Mouse (Mus musculus) ES-E14 (cell line): ENCODE data around the gene Olfr115. TPM values are rescaled to one million over a fixed set of nuclear protein-coding genes. Genes with fewer than 3 reads are reported as not detected.

Source experiments
- DNase-seq: peaks from one replicate; pipeline ENCODE4 v3.0.0-alpha.2; 2013; ENCODE audit warnings: low read depth, low spot score
- H3K27ac ChIP-seq: 2 replicates; pipeline ENCODE4 v1.5.1; 2012; ENCODE audit warnings: low read depth, mild to moderate bottlenecking, low read length, moderate library complexity, mixed read lengths; ENCODE audit not compliant: poor library complexity, insufficient read depth, severe bottlenecking
- H3K36me3 ChIP-seq: 2 replicates; pipeline ENCODE4 v1.6.1; 2012; ENCODE audit warnings: mild to moderate bottlenecking, low read length, moderate library complexity, mixed read lengths; ENCODE audit not compliant: control insufficient read depth, poor library complexity, insufficient read depth, severe bottlenecking
- H3K4me1 ChIP-seq, 2 experiments: fragments of 150-350 bp in 1 of 2; sonication (generic) in 1 of 2; 2 replicates each; pipeline ENCODE4 v1.6.1; 2012; ENCODE audit warnings: low read length in 2 of 2, mild to moderate bottlenecking in 1 of 2, mixed read lengths in 1 of 2; ENCODE audit not compliant: control insufficient read depth in 2 of 2, insufficient read depth in 2 of 2, poor library complexity in 1 of 2
- H3K4me3 ChIP-seq, 2 experiments: fragments of 150-350 bp in 1 of 2; sonication (generic) in 1 of 2; 2 replicates each; pipeline ENCODE4 v1.5.1; 2012; ENCODE audit warnings: low read length in 2 of 2, low read depth in 1 of 2, mild to moderate bottlenecking in 1 of 2, mixed read lengths in 1 of 2; ENCODE audit not compliant: insufficient read depth in 1 of 2, poor library complexity in 1 of 2, severe bottlenecking in 1 of 2
- H3K9ac ChIP-seq: 2 replicates; pipeline ENCODE4 v1.6.1; 2012; ENCODE audit warnings: low read depth, mild to moderate bottlenecking, low read length, mixed read lengths; ENCODE audit not compliant: poor library complexity, insufficient read depth, severe bottlenecking
- H3K9me3 ChIP-seq: fragments of 150-350 bp; sonication (generic); 2 replicates; pipeline ENCODE4 v1.6.1; 2012; ENCODE audit warnings: low read depth, mild to moderate bottlenecking, low read length; ENCODE audit not compliant: control insufficient read depth, insufficient read depth
- CHD2 ChIP-seq: IDR thresholded peaks from 2 replicates; pipeline ENCODE4 v1.6.1; 2014; ENCODE audit warnings: mild to moderate bottlenecking, low read depth, low read length, inconsistent platforms
- HCFC1 ChIP-seq: IDR thresholded peaks from 2 replicates; pipeline ENCODE4 v1.6.1; 2012; ENCODE audit warnings: low read length, inconsistent platforms, borderline replicate concordance; ENCODE audit not compliant: insufficient read depth
- MAFK ChIP-seq: IDR thresholded peaks from 2 replicates; pipeline ENCODE4 v1.6.1; 2014; ENCODE audit warnings: mild to moderate bottlenecking, low read depth, low read length, inconsistent platforms; ENCODE audit not compliant: insufficient read depth
- ZC3H11A ChIP-seq: IDR thresholded peaks from 2 replicates; pipeline ENCODE4 v1.6.1; 2012; ENCODE audit warnings: low read depth, mild to moderate bottlenecking, inconsistent platforms, low read length, borderline replicate concordance
- ZNF384 ChIP-seq: IDR thresholded peaks from 2 replicates; pipeline ENCODE4 v1.6.1; 2012; ENCODE audit warnings: low read depth, low read length, inconsistent platforms
- in situ Hi-C, 2 experiments: fragments of 600-800 bp; cut with MboI; formaldehyde crosslinking; loops; one replicate each; pipeline ENCODE4 v1.15.1; 2025; ENCODE audit warnings: low sequenced_read_pairs in 2 of 2, inconsistent platforms in 1 of 2; ENCODE audit not compliant: unreplicated experiment in 2 of 2
- total RNA-seq: library from RNA; depleted of rRNA; stranded (reverse); fragments of 300-350 nt; gene quantifications from 2 replicates; pipeline ENCODE4 v1.2.3, GENCODE M21; 2012; rRNA removed

The Olfr115 gene
- total RNA-seq, 1 experiment: not detected

DNA sequence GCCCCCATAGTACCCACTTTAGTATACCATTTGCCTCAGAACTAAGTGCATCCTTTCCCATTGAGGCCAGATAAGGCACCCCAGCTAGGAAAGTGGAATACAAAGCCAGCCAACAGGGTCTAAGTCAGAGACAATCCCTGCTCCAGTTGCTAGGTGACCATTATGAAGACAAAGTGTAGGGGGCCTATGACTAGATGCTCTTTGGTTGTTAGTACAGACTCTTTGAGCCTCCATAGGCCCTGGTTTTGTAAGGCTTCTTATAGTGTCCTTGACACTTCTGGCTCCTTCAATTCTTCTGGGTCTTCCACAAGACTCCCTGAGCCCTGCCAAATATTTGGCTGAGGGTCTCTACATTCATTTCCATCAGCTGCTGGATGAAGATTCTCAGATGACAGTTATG is 57.6 kb downstream of the Olfr115 start, which contains the start of gene Olfr112:
Gene Olfr112 (minus strand): TSS at position 101 of the 400 bp plus-strand sequence.
- DNase-seq: no peak
- H3K4me3 ChIP-seq: no peak within 1 kb of the TSS
- no peak within 1 kb of the TSS for H3K9ac ChIP-seq
- in situ Hi-C loops: no loop called here
- H3K36me3 ChIP-seq: no peaks in the 10 kb centered on the region
- no peak within 1 kb of the TSS for H3K27ac ChIP-seq
- no peaks in the 10 kb centered on the region for H3K4me1 ChIP-seq
- no peak for TF ChIP-seq ZNF384
- TF ChIP-seq MAFK: no peak
- no peak for TF ChIP-seq HCFC1
- no peak for TF ChIP-seq CHD2
- no peak for TF ChIP-seq ZC3H11A
- H3K9me3 ChIP-seq: peaks cover 4% of the 10 kb centered on the region; the same call in 1 of the 2 replicates

Other genes starting within 250 kb of the Olfr115 start
- not detected in 2 replicates for gene Olfr105-ps, start 248.1 kb downstream of the Olfr115 start, total RNA-seq
- not detected in 2 replicates for gene Olfr106-ps, start 236.7 kb downstream of the Olfr115 start, total RNA-seq
- gene Olfr107, start 227.9 kb downstream of the Olfr115 start, total RNA-seq: not detected in 2 replicates
- not detected in 2 replicates for gene Olfr108, start 181.6 kb downstream of the Olfr115 start, total RNA-seq
- gene Olfr109, start 168.2 kb downstream of the Olfr115 start, total RNA-seq: not detected in 2 replicates
- 0.21 and 0.27 TPM in 2 replicates for gene H2-M2, start 143.6 kb downstream of the Olfr115 start, total RNA-seq
- gene Olfr110, start 134.6 kb downstream of the Olfr115 start, total RNA-seq: not detected in 2 replicates
- not detected in 2 replicates for gene Olfr111, start 119.1 kb downstream of the Olfr115 start, total RNA-seq
- gene Olfr112, start 57.7 kb downstream of the Olfr115 start, total RNA-seq: not detected in 2 replicates
- gene Olfr113, start 49.4 kb downstream of the Olfr115 start, total RNA-seq: not detected in 2 replicates
- not detected in 2 replicates for gene Olfr114, start 34.4 kb downstream of the Olfr115 start, total RNA-seq
- gene Olfr116, start 90 bp upstream of the Olfr115 start, total RNA-seq: not detected in 2 replicates
- gene Olfr117, start 36.7 kb upstream of the Olfr115 start, total RNA-seq: not detected in 2 replicates
- gene Olfr118, start 39.9 kb upstream of the Olfr115 start, total RNA-seq: 0.13 and 0.16 TPM in 2 replicates
- gene Olfr119, start 69.5 kb upstream of the Olfr115 start, total RNA-seq: not detected in 2 replicates
- not detected in 2 replicates for gene Olfr120, start 94.7 kb upstream of the Olfr115 start, total RNA-seq
- not detected in 2 replicates for gene Olfr121, start 121.7 kb upstream of the Olfr115 start, total RNA-seq
- not detected in 2 replicates for gene Olfr122, start 141.5 kb upstream of the Olfr115 start, total RNA-seq
- not detected in 2 replicates for gene Olfr123, start 166.4 kb upstream of the Olfr115 start, total RNA-seq
- not detected in 2 replicates for gene Olfr124, start 172.8 kb upstream of the Olfr115 start, total RNA-seq
- not detected in 2 replicates for gene Olfr125, start 205.8 kb upstream of the Olfr115 start, total RNA-seq
- not detected in 2 replicates for gene Olfr126, start 220.4 kb upstream of the Olfr115 start, total RNA-seq